Comparison of ENCODE assay signal across 10 mouse cellular contexts in genomic region chr3:129634260-129634901, GRCm38 (mm10).
DNase-seq lines count a peak whose midpoint lies in the region; ATAC-seq lines count a peak whose summit lies in the region.
"Had no signal": no experiment of that assay in that cellular context is flagged by ENCODE, and none has a peak within 500 bp of the region (broad histone marks: within the 10 kb centered on the region; RNA-seq: fewer than 3 reads in every experiment).

No protein-coding gene starts in this region.

- no peaks in the 10 kb centered on the region for H3K27me3 ChIP-seq in midbrain, embryonic 15.5 days (replicated peaks)
- H3K27me3 ChIP-seq: limb, embryonic 15.5 days had no signal

- 0 out of 2 replicates have a peak, but pooled peaks cover 3% of the 10 kb centered on the region for H3K4me1 ChIP-seq in midbrain, embryonic 15.5 days
- H3K4me1 ChIP-seq: limb, embryonic 15.5 days had no signal

- 82% methylated on average over 11 of the region's 11 CpGs for WGBS in midbrain, embryonic 15.5 days

- H3K27ac ChIP-seq in midbrain, embryonic 15.5 days: 0 out of 2 replicates have a peak overlapping the region, but pooled peaks have one; percentile 25
- H3K27ac ChIP-seq: limb, embryonic 15.5 days had no signal

- no peaks in the 10 kb centered on the region for H3K36me3 ChIP-seq in midbrain, embryonic 15.5 days (replicated peaks)

- H3K4me3 ChIP-seq in midbrain, embryonic 15.5 days: no peak overlapping the region
- H3K4me3 ChIP-seq: erythroblast, embryonic 14.5 days; limb, embryonic 15.5 days had no signal

- ATAC-seq in midbrain, embryonic 15.5 days (replicated peaks): peak; percentile 86
- ATAC-seq in activated CD4-positive, CD25-positive, alpha-beta regulatory T cell, adult 4 months: no peak

- no peak overlapping the region for H3K9ac ChIP-seq in midbrain, embryonic 15.5 days
- H3K9ac ChIP-seq: limb, embryonic 15.5 days had no signal

- DNase-seq in adrenal gland, adult (ENCODE audit: inconsistent age in 2 of 2, low spot score in 1 of 2): peak; percentile 25 to 59
- no peak for DNase-seq in adrenal gland, adult 18-20 months (ENCODE audit: low spot score in 2 of 2)
- peak; percentile 36 to 41 for DNase-seq in left cerebral cortex, adult 18-20 months (ENCODE audit: low spot score in 2 of 2)
- no peak for DNase-seq in left cerebral cortex, adult 11 months (ENCODE audit: low spot score)
- DNase-seq in cerebellum, postnatal 36 days: peak; percentile 20 to 42
- peak; percentile 50 for DNase-seq in kidney, postnatal 14 days

- no peaks in the 10 kb centered on the region for H3K9me3 ChIP-seq in midbrain, embryonic 15.5 days
- H3K9me3 ChIP-seq: limb, embryonic 15.5 days had no signal

- no peak overlapping the region for H3K4me2 ChIP-seq in midbrain, embryonic 15.5 days
- H3K4me2 ChIP-seq: limb, embryonic 15.5 days had no signal

Comparison
In these comparisons a context has a peak if more than half of its experiments do, and no peak if none do; other contexts are left out.
1. DNase-seq: peak in adrenal gland, adult (2 of 2), left cerebral cortex, adult 18-20 months (2 of 2), cerebellum, postnatal 36 days (2 of 2) and kidney, postnatal 14 days (single experiment); none in adrenal gland, adult 18-20 months (0 of 2) and left cerebral cortex, adult 11 months (single experiment).